Mouse (Mus musculus) v-Abl transformed pro-B cells (cell line): ENCODE measurements around the gene Kptn.

Experiments
- in situ Hi-C, 2 experiments: fragments of 400-800 bp; cut with MboI; formaldehyde crosslinking; loops; one replicate each; pipeline ENCODE4 v1.15.1; 2025; ENCODE audit not compliant: unreplicated experiment in 2 of 2

The Kptn gene

DNA sequence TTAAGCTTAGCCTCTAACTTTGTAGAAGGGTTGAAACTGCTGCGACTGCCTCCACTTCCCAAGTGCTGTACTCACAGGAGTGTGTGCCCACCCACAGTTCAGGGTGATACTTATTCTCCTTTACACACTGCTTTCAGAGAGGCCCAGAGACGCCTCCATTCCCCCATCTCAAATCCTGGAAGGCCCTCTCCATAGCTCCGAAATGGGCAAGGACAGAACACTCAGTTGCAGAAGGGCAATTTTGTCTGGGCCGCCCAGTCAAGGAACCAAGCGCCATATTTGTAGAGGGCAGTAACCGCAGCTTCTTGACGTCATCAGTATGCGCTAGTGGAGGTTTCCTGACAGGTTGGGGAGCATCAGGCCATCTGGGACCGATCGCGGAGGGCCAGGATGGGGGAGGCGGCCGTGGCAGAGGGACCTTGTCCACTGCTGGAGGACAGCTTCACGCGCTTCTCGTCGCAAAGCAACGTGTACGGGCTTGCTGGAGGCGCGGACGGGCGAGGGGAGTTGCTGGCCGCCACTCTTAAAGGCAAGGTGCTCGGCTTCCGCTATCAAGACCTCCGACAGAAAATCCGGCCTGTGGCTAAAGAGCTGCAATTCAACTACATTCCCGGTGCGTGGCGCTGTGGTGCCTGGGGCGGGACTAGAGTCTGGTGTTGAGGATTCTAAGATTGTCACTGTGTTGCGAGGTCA lies at the start of gene Kptn:
Kptn (plus strand) TSS at position 327 of the 693 bp plus-strand sequence.
- in situ Hi-C loops, result no loop called here

DNA sequence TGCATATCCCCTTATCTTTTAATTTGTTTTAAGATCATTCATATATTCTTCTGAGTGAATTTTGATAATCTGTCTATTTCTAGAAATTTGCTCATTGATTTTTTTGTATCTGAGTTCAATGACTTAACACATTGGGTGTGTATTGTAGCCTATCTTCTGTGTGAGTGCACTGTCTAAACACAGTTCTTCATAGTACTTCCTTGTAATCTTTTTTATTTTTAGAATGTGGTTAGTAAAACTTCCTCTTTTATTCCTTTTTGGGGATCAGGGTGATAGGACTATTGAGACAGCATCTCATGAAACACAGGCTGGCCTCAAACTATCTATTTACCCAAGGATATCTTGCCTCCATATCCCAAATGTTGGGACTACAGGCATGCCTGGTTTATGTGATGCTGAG lies 48.8 kb upstream of the Kptn start:
- in situ Hi-C loops, result no loop called here

GRCm38 (mm10) chr7:16071906-16072305 lies 47.8 kb upstream of the Kptn start:
- in situ Hi-C loops, result no loop called here

DNA sequence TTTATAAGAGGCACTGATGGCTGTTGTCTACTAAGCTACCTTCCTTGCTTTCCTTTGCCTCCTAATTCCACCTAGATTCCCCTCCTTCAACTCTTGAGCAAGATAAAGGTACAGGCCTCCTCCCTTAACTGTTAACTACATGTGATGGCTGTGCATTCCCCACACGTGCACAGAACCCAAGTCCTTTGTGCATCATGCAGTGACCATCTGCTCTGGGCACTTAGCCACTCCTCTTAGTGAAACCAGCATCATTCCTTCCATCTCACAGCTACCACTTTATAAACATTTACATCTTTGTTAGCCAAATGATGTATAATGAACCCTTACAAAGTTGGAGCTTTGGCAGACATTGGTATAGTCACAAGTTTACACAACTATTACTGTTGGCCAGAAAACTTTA lies 39.7 kb upstream of the Kptn start:
- in situ Hi-C loops, result no loop called here

- in situ Hi-C loops, result no loop called here
These were observed 39.1 kb upstream of the Kptn start for GRCm38 (mm10) chr7:16080581-16080980.

DNA sequence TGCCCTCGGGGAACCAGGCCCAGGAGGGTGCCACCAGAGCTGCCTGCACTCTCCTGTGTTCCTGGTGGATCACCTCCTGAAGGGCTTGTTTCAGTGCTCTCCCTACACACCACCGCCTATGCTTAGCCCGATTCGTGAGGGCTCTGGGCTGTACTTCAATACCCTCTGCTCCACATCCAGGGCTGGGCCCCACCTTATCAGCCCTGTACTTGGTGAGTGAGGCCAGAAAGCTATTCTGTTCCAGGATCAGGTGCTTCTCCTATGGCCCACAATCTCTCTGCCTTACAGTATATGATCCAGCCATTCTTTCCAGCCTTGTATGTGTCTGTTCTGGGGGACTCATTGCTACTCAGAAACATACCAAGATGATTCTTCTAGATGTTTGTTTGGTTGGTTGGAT lies 36.3 kb upstream of the Kptn start:
- in situ Hi-C loops, result no loop called here

DNA sequence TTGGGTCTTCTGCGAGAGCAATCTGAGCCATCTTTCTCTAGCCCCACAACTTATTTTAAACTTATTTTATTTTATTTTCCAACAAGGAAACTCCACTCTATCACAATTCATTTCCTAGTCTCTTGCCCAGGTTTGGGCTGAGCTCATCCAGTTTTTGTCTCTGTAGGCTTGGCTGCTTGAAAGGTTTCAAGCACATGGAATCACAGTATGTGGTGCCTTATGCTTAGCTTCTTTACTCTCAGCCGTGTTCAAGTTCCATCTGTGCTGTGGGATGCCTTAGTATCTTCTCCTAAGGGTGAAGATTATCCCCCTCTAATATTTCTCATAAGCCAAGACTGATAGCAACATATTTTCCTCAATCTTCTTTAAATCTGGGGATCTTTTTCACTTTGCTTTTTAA lies 32.1 kb upstream of the Kptn start:
- in situ Hi-C loops, result no loop called here

- in situ Hi-C loops, result no loop called here
These were observed 25.1 kb upstream of the Kptn start for GRCm38 (mm10) chr7:16094592-16094991.

DNA sequence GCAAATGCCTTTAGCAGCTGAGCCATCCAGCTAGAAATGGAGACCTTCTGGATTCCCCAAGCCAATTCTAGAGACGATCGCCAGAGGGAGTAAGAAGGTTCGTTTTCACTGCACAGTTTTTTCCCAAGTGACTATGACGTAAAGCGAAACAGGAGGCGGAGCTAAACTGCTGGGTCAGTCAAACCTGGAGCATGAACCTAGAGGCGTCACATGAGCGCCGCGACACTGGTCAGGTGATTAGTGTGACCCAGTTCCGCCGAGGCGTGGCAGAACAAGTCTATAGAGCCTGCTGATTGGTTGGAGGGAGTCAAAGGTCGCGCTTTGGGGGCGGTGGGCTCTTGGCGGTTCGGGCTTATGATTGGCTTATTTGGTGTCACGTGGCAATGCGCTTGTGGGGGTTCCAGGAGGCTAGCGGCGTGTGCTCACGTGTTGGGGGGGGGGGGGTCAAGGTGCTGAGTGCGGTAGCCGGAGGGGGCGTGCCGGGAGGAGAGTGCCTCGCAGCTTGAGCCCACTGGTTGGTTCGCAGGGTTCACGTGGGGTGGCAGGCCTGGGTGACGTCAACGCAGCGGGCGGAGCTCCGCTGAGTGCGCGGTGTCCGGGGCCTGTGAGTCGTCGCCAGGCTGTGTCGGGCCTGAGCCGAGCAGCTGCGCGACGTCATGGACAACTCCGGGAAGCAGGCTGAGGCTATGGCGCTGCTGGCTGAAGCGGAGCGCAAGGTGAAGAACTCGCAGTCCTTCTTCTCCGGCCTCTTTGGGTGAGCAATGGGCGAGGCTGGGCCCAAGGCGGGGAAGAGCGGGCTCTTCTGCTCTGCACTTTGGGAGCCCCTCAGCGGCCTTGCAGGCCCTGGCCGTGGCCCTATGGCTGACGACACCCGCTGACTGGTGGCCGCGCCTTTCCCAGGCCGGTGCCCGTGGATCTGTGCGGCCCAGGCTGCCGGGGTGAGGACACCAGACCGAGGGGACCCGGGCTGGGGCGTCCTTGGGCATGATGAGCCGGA lies 21.4 kb upstream of the Kptn start, which contains the start of gene Napa:
Napa (plus strand) TSS at position 438 of the 997 bp plus-strand sequence.
- in situ Hi-C loops, result no loop called here

DNA sequence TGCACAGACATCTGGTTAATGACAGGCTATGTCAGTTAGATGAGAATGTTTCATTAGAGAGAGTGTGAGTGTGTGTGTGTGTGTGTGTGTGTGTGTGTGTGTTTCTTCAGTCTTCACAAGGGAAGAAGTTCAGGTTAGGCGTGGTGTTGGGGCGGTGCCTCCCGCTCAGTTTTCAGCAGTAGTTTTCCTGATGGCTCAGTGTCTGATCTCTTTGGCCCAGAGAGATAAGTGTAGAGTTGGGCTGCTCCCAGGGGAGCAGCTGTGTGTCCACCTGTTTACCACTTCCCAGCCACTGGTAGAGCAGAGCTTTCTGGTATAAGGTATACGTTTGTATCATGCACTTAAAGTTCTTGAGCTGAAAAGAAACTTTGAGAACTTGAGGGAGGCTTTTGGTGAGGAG lies 19.8 kb upstream of the Kptn start:
- in situ Hi-C loops, result no loop called here

GRCm38 (mm10) chr7:16101081-16101480 lies 18.6 kb upstream of the Kptn start:
- in situ Hi-C loops, result no loop called here

DNA sequence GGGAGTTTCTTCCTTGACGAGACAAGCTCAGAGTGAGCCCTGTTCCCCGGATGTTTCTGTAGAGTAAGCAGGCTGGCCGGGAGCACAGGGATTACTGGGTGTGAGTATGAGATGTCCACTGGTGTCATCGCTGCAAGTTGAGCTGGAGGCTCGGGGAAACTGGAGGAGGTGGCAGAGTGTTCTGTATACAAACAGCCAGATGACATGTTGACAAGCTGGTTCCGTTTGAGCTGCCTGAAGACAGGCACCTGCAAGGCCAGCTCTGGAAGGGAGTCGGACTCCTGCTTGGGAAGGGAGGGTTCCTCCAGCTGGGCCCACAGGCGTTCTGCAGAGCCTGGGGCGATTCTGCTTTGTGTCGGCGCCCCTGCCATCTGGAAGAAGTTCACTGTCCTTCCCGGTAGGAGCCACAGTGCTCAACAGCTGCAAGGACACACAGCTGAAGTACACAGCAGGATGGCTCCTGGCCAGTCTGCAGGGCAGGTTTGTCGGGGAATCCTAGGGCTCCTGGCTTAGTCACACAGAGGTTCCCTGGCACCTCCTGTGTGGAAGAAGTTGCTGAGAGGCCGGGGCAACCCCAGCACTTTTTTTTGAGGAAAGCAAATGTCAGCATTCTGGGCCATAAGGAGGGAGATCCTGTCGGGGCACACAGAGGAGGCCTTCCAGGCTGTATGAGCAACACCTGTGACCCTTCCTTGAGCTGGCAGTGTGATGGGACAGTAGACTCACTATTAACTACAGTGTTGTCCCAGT lies 17.8 kb upstream of the Kptn start:
- in situ Hi-C loops, result no loop called here

- in situ Hi-C loops, result no loop called here
These were observed 16.9 kb upstream of the Kptn start for GRCm38 (mm10) chr7:16102686-16103226.

DNA sequence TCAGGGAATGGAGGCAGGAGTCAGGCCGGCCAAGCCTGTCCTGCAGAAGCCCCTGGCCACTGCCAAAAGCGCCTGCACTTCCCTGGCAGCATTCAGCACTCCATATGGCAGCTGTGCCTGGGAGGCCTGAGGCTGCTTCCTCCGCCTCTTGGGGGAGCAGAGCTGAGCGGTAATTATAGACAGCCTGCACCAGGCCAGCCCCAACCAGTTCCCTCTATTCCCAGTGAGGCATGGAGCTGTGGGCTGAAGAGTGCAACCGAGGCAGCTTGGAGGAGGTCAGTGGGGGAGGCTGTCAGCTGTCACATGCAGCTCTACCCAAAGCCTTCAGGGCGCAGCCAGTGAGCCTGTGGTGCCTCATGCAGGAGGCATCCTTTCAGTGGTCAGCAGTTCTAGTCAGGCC lies 15.9 kb upstream of the Kptn start:
- in situ Hi-C loops, result no loop called here

DNA sequence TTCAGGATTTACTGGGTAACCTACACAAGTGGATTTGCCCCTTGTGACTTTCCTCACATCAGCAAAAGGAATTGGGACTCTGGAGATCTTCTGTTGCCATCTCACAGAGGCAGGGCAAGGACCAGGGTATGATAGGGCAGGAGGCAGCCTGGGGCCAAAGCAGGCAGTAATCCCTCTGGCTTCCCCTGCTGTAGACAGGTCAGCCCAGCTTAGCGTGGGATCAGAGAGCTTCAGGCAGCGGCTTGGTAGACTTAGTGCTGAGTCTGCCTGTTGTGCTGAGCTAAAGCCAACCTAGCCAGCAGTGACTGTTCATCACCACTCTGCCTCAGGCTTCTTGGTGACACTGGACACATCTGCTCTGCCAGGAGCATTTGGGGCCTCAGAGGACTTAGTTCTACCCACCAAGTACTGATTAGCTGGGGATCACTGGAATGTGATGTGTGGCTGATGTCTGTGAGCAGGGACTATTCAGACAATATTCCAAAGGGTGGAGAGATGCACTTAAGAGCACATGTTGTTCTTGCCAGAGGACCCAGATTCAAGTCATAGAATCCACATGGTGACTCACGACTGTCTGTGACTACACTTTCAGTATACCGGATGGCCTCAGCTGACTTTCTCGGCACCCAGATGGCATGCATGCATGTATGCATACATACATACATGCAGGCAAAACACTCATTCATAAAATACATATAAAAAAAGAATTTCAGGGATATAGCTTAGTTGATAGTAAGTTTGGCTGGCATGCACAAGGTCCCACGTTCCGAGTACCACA lies 14.9 kb upstream of the Kptn start:
- in situ Hi-C loops, result no loop called here

DNA sequence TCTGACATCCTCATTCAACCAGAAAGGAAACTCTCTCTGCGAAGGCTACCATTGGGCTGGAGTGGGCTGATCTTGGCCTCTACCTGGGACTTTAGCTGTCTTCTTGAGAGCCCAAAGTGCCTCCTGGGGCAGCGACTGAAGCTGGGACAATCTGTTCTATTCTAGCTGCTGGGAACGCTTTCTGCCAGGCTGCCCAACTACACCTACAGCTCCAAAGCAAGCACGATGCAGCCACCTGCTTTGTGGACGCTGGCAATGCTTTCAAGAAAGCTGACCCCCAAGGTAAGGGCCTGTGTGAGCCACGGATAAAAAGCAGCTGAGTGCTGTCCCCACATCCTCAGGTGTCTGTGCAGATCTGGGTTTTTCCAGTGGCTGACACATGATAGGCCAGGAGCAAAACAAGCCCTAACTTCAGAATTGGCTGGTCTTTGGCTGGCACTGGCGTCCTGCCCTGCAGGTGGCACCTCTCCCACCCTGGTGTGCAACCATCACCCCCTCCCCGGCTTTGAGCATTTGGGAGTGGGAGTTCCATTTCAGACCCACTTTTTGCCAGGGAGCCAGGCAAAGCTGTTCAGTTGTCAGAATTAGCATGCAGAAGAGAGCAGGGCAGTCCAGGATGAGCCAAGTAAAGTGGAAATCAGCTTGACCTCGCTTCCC lies 10.7 kb upstream of the Kptn start:
- in situ Hi-C loops, result no loop called here

- in situ Hi-C loops, result no loop called here
These were observed 9.5 kb upstream of the Kptn start for GRCm38 (mm10) chr7:16110158-16110557.

DNA sequence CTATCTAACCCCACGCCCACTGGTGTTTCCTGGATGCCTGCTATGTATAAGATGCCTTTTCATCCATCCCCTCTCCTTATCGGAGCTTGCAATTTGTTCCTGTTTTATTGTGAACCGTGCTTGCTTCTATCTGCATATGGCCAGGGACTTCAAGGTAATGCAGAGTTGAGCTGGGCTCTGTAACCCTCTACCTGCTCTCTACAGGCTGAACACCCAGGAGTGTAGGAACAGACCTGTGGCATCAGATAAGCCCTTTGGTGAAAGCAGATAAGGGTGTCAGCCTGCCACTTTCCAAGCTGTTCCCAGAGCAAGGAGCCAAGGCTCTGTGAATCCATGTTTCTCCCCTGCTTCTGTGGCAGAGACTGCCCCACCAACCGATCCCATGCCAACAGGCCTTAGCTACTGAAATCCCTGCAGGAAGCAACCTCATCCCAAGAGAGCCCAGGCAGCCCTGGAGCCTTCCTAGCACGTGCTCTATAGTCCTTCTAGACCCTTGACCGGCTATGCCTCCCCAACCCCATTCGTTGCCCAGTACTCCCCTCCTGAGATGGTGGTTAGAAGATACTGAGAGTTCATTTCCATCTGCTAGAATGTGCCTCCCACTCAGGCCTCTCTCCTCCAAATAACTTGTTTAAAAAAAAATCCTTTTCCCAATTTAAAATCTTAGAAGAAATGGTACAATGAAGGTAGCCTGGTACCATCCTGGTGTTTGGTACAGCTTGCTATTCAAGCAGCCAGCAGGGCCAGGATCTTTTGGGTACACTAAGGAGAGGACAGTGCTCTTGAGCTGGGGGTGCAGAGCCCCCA lies 8.2 kb upstream of the Kptn start:
- in situ Hi-C loops, result no loop called here

DNA sequence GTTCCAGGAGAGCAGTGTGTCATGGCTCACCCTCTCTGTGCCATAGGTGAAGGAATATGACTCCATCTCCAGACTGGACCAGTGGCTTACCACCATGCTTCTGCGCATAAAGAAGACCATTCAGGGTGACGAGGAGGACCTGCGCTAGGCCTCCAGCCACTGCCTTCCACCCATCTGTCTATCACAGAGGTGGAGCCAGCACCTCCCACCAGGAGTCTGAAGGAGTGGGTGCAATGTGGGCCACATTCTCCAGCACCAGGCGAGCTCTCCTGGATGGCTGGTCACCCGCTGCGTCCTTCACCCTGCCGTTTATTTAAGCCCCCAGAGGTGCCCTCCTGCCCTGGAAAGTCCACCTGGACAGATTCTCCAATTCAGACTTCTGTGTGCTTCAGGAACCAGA lies 3.3 kb upstream of the Kptn start:
- in situ Hi-C loops, result no loop called here
